Mouse (Mus musculus) mesoderm, embryonic 11.5 days (tissue): Measurements from ENCODE around the gene Bbip1.
"Not testable (repeated sequence)": the region's sequence is repeated elsewhere in the genome, so short reads cannot be mapped to it uniquely, and the experiment has no call there.

ENCODE experiments used
- DNase-seq: peaks from one replicate; pipeline ENCODE4 v3.0.0-alpha.2; 2012; ENCODE audit warnings: low read depth, low spot score

Gene Bbip1

DNA sequence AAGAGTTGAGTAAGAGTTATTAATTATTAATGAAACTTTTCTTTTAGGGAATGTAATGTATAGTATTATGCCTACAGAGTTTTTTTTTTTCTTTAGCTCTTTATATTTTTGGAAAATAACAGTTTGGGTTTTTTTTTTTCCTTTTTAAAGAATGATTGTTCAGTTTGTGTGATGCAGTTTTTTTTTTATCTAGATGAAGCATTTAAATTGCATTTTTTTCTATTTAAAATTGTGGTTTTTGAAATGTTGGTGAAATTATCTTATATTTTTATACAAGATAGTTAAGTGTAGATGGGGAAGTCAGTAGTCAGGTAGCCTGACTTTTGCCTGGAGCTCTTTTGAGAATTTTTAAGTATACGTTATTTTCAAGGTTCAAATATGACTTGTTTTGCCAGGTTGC, 17.7 kb downstream of the Bbip1 start:
- DNase-seq = no peak

DNA sequence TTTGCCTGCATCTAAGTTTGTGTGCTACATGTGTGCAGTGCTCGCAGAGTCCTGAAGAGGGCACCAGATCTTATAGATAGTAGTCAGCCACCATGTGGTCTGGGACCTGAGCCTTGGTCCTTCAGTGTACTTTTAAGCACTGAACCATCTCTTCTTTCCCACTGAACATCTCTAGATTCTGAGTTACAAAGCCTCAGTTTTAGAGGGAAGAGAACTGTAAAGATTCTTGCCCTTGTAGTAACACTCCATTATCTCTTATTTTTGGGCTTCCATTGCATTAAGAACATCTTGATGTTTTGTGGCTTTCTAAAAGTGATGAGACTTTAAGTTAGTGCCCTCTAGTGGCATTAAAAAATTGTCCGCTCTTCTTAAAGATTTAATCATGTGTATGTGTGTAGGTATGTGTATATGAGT, 19.1 kb downstream of the Bbip1 start:
- DNase-seq = peak; percentile 47

DNA sequence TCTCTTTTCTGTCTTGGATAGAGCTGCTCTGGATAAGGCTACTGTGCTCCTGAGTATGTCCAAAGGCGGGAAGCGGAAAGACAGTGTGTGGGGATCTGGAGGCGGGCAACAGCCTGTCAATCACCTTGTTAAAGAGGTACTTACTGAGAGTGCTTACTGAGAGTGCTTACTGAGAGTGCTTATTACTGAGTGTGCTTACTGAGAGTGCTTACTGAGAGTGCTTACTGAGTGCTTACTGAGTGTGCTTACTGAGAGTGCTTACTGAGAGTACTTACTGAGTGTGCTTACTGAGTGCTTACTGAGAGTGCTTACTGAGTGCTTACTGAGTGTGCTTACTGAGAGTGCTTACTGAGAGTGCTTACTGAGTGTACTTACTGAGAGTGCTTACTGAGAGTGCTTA, 22.4 kb downstream of the Bbip1 start:
- DNase-seq = not testable (repeated sequence)

DNA sequence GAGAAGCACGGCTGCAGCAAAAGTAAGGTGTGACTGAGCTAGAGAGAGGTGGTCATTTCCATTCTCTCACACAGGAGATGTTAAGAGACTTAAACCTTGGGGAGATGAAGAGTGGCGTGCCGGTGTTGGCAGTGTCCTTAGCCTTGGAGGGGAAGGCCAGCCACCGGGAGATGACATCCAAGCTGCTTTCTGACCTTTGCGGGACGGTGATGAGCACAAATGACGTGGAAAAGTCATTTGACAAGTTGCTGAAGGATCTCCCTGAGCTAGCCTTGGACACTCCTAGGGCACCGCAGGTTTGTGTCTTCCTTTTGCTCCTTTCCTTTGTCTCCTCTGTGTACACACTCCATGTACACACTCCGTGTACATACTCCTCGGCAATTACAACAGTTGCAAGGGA, 24.9 kb downstream of the Bbip1 start:
- DNase-seq = no peak

DNA sequence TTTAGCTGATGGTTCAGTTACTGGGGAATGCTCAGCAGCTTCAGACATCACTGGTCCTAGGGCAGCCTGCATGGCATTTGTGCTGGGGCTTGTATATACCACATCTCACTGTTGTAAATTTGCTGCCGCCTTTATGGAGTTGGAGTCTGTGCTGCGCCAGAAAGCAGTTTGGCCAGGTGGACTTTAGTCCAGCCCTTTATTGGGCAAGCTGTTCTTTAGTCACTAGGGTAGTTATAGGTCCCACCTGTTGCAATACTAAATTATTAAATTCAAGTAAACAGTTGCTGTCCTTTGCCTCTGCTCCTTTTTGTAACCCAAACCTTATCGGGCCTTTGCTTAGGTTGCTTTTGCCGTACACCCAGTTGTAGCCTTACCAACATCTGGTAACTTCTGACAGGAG, 29.5 kb downstream of the Bbip1 start:
- no peak for DNase-seq

DNA sequence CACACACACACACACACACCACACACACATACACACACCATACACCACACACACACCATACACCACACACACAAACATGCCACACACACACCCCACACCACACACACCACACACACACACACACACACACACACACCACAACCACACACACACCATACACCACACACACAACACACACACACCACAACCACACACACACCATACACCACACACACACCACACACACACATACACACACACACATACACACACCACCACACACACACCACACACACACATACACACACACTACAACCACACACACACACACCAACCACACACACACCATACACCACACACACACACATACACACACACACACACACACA, 37.7 kb downstream of the Bbip1 start:
- not testable (repeated sequence) for DNase-seq

DNA sequence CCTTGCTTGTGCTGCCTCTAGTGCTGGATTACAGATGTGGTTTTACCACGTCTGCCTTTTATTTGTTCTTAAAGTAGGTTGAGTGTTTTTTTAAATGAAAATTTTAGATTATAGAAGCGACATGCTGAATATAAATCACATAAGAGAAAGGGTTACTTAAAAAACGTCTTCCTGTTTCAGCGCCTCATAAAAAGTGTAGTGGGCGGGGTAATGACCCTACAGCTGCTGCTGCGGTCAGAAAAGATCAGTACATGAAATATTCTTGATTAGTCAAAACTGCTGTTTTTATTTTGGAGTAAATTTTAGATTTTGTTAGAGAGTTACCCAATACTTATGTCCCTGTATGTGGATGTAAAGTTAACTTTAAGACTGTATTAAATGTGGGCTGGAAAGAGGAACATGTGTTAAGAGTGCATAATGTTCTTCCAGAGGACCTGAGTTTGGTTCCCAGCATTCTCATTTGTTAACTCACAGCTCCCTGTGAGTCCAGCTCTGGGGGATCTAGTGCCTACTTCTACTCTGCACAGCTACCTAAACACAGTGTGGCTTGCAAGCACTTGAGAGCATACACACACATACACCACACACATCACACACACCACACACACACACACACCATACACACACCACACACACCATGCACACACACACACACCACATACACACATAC, 38.3 kb downstream of the Bbip1 start:
- DNase-seq = no peak

DNA sequence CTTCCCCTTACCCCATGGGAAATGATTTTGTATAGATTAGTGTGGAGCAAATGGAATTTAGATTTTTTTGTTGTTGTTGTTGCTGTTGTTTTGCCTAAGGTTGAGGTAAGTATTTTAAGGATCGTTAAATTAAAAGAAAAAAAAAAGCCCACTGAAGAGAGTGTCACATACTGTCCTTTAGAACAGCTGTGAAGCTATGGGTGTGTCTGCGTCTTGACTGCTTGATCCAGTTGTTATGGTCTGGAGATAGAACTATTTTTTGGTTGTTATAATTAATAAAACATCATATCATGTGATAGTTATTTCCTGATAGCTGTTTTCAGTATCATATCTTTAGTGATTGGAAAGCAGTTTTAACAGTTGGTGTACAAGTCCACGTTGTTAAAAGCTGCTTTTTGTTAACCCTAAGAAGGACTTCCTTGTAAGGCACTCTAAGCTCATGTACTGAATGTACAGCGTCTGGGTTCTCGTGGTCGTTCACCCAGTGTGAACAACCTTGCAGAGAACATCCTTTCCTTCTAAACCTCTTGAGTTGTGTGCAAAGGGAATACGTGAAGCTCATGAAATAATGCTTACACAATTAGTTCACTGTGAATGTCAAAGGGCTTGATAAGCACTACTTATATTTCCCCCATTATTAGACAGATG, 39.5 kb downstream of the Bbip1 start:
- DNase-seq = no peak

DNA sequence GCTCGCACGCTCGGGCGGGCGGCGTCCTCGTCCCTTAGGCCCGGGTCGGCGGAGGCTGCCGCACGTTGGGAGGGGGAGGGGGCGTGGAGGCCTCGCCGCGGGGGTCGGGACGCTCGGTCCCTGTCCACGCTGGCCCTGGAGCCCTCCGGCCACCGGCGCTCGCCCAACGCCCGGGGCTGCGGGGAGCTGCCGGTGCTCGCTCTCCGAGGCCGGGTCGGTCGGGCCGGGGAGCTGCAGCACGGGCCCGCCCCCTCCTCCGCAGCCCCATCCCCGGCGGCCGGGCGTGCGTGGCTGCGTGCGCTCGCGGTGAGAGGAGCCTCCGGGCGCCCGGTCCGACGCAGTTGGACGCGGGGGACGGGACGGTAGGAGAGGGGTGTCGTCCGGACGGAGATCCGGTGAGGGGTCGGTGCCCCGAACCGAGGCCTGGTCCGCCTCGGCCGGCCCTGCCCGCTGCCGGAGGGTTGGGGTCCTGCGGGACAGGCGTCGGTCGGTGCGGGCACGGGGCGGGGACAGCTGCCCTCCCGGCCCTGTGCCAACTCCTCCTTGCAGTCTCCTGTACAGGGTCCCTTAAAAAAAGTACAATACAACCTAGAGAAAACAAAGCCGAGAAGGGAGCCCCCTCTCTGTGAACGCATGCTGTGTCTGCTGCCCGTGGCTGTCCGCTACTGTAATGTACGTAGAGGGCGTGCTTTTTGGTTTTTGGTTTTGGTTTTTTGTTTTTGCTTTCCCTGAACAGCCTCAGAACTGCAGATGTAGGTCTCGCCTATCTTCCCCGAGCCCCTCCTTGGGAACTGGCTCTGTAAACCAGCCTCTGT, 40.7 kb downstream of the Bbip1 start:
- DNase-seq = peak; percentile 56

DNA sequence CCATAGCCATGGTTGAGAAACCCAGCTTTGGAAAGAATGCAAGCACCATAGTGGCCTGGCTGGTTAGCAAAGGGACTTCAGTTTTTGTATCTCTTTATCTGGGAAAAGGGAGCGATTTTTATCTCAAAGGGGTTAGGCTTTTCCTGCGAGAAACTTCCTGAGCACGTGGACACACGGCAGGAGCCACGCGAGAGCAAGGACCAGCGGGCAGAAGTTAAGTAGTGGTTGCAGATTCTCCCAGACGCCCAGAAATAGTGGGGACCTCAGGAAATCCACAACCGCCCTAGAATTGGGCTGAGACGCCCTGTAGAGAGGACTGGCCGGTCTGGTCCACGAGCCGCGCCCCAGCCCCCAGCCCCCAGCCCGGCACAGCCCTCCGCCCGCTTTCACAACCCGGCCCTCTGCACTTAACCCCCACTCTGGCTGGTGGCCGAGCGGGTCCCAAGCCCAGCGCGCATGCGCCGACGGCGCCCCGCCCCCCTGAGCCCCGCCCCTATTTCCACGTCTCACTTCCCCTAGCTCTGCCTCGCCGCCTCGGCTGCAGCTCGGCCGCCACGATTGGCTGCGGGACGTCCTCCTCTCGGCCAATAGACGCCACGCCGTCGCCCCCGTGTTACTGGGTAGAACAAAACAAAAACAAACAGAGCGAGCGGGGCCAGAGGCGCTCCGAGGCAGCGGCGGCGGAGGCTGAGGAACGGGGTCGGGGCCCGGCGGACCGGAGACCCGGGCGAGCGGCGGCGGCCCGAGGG, 41.5 kb downstream of the Bbip1 start:
- DNase-seq = peak; percentile 98

DNA sequence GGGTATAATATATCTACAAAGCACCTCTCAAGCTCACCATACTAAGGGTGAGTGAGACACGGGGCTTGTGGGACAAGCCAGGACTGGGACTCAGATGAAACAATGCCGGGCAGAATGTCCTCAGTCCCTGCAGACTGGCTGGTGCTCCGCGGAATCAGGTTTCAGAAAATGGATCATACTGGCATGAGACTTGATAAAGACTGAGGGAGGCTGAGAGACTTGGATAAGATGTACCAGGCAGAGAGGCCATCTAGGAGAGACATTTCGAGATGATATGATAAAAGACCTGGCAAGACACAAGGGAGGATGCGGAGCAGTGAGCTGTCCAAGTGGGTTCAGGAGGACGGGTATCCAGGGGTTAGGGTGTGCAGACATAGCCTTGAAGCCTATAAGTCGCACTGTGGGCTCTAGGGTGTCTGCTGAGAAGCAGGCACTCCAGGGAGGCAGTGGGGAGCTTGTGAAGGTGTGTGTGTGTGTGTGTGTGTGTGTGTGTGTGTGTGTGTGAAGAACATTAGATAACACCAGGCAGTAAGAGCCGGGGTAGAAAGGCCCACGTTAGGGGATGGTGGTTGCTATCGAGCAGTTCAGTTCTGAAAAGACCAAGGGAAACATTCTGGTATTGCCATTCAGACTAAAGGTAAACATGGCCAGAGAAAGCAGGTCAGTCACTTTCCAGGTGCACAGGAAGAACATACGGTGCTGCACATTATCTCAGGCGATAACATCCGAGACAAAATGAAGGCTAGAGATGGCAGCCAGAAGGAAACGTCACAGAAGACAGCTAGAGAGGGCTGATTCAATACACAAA, 42.3 kb downstream of the Bbip1 start:
- DNase-seq = no peak

DNA sequence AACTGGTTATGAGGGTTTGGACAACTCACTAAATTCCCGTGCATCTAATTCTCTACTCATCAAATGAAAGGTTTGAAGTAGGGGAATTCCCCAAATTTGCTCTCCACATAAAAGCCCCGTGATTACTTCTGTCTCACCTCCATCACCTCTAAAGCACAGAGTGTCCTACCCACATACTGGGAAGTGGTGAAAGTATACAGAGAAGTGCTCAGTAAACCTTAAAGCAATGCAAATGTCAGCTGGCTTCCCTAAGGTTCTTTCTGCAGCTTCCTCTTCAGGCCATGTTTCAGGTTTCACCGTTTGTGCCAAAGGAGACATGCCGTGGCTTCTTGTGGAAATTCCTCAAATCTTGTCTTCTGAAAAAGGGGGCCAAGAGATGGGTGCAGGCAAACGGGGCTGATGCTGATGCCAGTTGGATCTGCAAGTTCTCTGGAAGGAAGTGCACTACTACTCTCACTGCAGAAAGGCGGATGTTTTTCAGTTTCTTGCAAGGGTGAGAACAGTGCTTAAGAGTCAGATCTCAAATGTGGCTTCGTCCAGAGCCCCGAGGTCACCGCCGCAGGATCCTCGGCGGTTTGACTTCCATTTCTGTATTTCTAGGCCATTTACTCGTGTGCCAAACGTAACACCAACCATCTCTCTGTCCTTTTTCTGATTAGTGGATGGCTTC, 44.4 kb downstream of the Bbip1 start:
- no peak for DNase-seq

DNA sequence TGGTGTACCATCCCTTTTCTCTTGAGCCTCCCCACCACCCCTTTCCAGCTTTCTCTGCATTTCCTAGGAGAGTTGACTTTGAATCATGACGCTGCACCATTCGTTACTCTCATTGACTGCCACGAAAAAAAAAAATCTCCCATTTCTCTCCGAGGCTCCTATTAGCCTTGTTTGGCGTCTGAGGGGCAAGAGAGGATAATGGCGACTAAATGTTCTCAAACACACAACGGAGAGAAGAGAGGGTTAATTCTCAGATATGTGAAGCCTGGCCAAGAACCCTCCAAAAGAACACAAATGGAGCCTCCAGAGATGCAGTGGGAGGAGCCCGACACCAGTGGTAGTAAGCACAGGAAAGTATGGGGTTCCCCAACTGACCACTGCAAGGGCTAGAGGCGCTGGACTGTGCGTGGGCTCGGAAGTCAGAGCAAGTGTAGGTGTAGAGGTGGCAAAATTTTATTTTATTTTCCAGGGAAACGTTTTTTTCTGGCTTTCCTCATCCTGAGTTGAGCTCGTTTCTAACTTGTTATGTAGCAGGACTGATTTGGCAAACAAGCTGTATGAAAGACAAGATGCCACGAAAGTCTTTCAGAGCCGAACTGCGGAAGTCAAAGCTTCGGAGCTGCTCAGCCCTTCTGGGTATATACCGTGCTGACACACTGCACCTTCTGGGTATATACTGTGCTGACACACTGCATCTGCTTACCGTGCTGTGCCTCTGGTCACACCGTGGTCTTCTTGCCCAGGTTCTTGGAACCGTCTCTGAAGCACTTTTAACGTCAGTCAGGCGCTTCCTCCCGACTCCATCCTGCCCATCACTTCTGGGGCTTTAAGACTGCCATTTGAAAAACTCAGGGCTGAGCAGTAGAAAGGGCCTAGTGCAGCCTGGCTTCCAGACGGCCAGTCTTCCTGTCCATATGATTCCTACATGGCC, 45.2 kb downstream of the Bbip1 start:
- DNase-seq = no peak

DNA sequence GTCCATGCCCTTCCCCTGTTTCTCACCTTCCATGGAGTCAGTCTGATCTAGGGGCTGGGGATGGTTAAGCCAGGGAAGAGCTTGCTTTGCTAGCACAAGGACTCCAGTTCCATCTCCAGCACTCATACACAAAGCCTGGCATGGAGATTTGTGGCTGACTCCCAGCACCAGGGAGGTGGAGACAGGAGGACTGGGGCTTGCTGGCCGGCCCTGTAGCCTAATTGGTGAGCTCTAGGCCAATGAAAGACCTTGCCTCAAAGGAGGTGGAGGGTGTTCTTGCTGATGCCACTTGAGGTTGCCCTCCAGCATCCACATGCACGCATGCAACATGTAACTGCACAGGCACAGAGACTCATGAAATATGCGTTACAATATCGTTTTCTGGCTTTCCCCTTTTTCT, 45.9 kb downstream of the Bbip1 start:
- no peak for DNase-seq

DNA sequence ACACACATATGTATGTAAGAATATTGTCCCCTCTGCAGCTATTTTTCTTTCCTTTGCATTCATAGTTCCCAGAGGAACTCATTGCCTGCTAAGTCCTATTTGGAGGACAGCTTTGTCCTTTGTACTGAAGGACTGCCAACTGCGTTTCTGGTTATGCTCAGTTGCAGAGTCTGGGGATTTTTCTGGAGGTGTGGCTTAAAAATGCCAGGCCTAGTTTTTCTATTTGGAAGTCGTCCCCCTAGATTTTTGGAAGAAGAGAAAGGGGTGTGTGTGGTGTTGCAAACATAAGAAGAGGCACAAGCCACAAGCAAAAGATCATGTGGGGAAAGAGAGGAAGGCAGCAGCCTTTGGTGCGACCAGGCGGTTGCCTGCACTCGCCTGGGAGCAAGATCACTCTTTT, 46.4 kb downstream of the Bbip1 start:
- no peak for DNase-seq

DNA sequence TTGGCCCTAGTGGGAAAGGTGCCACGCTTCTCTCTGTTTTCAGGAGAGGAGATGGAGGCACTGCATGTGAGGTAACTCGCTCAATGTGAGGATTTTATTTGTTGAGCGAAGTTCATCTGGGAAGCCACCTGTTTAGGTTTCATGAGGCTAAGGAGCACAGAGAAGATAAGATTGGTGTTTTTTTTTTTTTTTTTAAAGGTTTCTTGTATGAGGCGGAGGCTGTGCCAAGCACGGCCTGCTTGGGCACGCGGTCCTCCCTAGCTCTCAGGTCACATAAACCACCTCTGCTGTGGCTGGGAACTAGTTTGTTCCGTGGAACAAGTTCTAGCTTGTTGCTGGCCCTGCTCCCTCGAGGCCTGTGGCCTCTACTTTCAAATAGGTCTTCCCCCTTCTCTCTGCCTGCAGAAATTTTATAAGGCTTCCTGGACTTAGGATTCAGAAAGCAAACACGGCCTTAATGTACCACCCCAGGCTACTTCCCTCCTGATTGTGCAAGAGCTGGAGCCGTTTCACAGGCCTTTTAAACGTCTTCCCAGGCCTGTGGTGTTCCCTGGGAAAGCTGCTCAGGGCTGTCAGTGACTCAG, 49.8 kb downstream of the Bbip1 start:
- no peak for DNase-seq

DNA sequence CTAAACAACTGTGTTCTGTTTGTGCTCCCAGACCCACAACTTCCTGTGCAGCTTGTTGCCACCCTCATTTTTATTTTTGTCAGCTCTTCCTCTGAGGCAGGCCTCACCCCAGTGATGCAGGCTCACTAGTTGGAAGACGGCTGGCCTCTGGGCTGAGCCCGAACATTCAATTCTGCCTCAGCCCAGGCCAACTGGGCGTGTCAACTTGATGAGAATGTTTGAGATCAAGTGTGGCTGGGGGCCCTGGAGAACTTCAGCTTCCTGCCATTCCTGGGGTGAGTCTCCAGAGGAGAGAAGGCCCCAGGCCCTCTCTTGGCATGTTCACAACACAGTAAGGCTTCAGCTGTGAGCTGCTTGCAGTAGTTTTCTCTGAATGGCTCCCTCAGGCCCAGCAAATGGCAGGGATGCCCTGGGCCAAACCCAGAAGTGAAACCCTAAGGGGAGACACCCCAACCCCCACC, 50.7 kb downstream of the Bbip1 start:
- DNase-seq = no peak

DNA sequence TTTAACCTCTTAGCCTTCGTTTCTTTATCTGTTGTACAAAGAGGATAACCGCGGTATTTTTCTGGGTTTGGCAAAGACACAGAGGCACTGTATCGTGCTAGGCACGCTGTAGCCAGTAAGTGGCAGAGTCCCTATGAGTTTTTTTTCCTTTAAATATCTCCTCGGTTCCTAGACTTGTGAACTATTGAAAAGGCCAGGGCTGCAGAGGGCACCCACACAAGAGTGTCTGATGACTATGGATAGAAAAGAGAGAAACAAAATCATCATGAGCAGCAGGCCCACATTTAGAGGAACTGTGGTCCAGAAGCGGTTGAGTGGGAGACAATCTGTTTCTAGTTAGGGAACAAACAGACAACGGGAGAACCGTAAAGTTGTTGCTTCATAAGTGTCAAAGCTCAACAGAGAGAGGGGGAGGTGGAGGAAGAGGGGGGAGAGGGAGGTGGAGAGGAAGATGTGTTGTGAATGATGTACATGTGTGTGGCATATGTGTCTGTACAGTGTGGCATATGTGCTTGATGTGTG, 51.5 kb downstream of the Bbip1 start:
- no peak for DNase-seq

DNA sequence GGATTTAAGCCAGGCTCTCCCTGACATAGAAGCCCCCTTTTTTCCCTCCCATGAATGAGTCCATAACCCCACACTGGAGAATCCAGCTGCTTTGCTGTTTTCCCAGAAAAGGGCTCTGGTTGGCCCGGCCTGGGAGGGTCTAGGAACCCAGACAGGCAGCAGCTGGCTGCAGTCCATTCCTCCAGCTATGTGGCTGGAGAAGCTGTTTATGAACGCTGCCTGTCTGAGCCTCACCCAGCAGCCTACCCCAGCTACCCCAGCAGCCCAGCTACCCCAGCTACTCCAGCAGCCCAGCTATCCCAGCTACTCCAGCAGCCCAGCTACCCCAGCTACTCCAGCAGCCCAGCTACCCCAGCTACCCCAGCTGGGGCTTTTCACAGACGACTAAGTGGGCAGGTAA, 52.4 kb downstream of the Bbip1 start, which contains the start of gene Pdcd4:
TSS of gene Pdcd4 (plus strand) at position 171 of the 400 bp plus-strand sequence.
- DNase-seq = no peak
